8 mouse cellular contexts compared by ENCODE assay signal in the genomic region with DNA sequence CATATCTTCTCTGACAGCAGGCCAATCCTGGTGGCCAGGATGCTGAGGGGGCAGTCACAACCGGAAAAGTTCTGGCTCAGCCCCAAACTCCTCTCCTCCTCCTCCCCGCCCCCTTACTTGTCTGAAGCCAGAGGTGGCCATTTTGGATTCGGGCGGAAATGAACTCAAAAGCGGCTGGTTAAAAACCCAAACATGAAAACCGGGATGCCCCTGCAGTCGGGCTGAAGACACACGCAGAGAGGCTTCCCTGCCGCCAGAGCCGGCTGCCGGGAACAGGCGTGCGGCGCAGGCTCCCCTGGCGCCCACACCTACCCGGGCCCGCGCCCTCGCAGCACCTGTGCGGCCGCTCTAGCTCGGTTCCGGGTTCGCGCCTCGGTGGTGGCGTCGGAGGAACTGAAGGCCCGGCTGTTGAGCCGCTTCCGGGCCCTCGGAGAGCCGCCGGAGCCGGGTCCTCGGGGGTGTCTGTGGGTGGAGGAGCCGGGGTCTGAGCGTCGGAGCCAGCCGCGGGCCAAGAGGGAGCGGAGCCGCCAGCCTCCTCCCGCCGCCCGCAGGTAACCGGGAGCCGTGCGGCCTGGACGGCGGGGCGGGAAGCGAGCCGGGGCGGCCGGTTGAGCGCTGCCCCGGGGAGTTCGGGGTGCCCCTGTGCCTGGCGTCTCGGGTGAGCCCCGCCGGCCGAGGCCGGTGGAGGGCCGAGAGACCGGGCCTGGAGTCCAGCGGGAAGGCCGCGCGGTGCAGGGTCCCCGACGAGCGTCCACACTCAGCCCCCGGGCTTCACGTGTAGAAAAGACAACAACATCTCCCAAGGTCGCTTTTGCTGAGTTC. TPM values are rescaled to one million over a fixed set of nuclear protein-coding genes. Genes with fewer than 3 reads are reported as not detected.
A peak's percentile ranks its signal among the peaks of the same experiment; 100 is the strongest.
DNase-seq lines count a peak whose midpoint lies in the region; ATAC-seq and TF ChIP-seq lines count a peak whose summit lies in the region.

No protein-coding gene starts in this region.

- H3K27ac ChIP-seq in CH12.LX (ENCODE audit: insufficient read depth, low read depth) = no peak overlapping the region
- H3K27ac ChIP-seq in forebrain, embryonic 11.5 days (ENCODE audit: low read depth, low read length) = no peak overlapping the region
- H3K27ac ChIP-seq in heart, embryonic 16.5 days (ENCODE audit: low read length) = peak overlapping the region; percentile 70
- H3K27ac ChIP-seq in liver, embryonic 15.5 days (replicated peaks) = peak overlapping the region; percentile 74
- peak overlapping the region; percentile 53; the same call in 1 of the 2 replicates for H3K27ac ChIP-seq in neural tube, embryonic 12.5 days

- peaks cover 14 to 26% of the 10 kb centered on the region in 2 experiments for H3K36me3 ChIP-seq in CH12.LX (replicated peaks in 1 of 2; ENCODE audit: control insufficient read depth in 1 of 2, insufficient read depth in 1 of 2, low read length in 1 of 2)
- no peaks in the 10 kb centered on the region for H3K36me3 ChIP-seq in forebrain, embryonic 11.5 days (ENCODE audit: control insufficient read depth, insufficient read depth, low read length)
- peaks cover 14% of the 10 kb centered on the region for H3K36me3 ChIP-seq in heart, embryonic 16.5 days (ENCODE audit: control insufficient read depth, insufficient read depth)
- H3K36me3 ChIP-seq in liver, embryonic 15.5 days (replicated peaks) = peaks cover 18% of the 10 kb centered on the region
- H3K36me3 ChIP-seq in neural tube, embryonic 12.5 days = peaks cover 9% of the 10 kb centered on the region

- in situ Hi-C loops in CH12.LX (cut with MboI; ENCODE audit: low pct_ligation_motif_present, low pct_unique_long_range_greater_than_20kb, low sequenced_read_pairs) = no loop called here

- no peak for TF ChIP-seq RAD21 in CH12.LX (IDR thresholded peaks at IDR 0.05; ENCODE audit: low read depth, low read length)

- dilution Hi-C loops in CH12.LX (cut with MboI; ENCODE audit: extremely low pct_ligation_motif_present, extremely low pct_unique_long_range_greater_than_20kb, low sequenced_read_pairs) = no loop called here

- peak; percentile 93 for ATAC-seq in forebrain, embryonic 11.5 days (replicated peaks; ENCODE audit: low FRiP score)
- peak; percentile 94 for ATAC-seq in heart, embryonic 16.5 days (replicated peaks; ENCODE audit: extremely low read depth, insufficient read depth, low FRiP score)
- ATAC-seq in liver, embryonic 15.5 days (ENCODE audit: insufficient read depth) = peak; percentile 92
- ATAC-seq in neural tube, embryonic 12.5 days (ENCODE audit: low FRiP score, low read depth) = peak; percentile 95

- H3K9me3 ChIP-seq in CH12.LX (replicated peaks; ENCODE audit: low read length) = no peaks in the 10 kb centered on the region
- H3K9me3 ChIP-seq in forebrain, embryonic 11.5 days (ENCODE audit: control insufficient read depth, low read length) = no peaks in the 10 kb centered on the region
- no peaks in the 10 kb centered on the region for H3K9me3 ChIP-seq in heart, embryonic 16.5 days (replicated peaks; ENCODE audit: control insufficient read depth, low read length)
- no peaks in the 10 kb centered on the region for H3K9me3 ChIP-seq in liver, embryonic 15.5 days (replicated peaks)
- H3K9me3 ChIP-seq in neural tube, embryonic 12.5 days = no peaks in the 10 kb centered on the region

- peaks cover 11 to 25% of the 10 kb centered on the region in 2 experiments for H3K4me1 ChIP-seq in CH12.LX (ENCODE audit: control insufficient read depth in 1 of 2, insufficient read depth in 2 of 2)
- H3K4me1 ChIP-seq in forebrain, embryonic 11.5 days (replicated peaks; ENCODE audit: control insufficient read depth, insufficient read depth, low read length) = peaks cover 3% of the 10 kb centered on the region; the same call in 1 of the 2 replicates
- peaks cover 7% of the 10 kb centered on the region for H3K4me1 ChIP-seq in heart, embryonic 16.5 days (ENCODE audit: control insufficient read depth, insufficient read depth, low read length)
- H3K4me1 ChIP-seq in liver, embryonic 15.5 days (replicated peaks) = peaks cover 31% of the 10 kb centered on the region
- H3K4me1 ChIP-seq in neural tube, embryonic 12.5 days = peaks cover 13% of the 10 kb centered on the region

- peak; percentile 89 for DNase-seq in CH12.LX (ENCODE audit: extremely low read depth)
- DNase-seq in c-Kit-positive CD71-positive TER-119-negative erythroid progenitor cells, embryonic 14.5 days (ENCODE audit: low read depth) = peak; percentile 82
- peak; percentile 92 for DNase-seq in forebrain, embryonic 11.5 days (ENCODE audit: low spot score)
- DNase-seq in kidney, postnatal 36 days = peak; percentile 90 to 94
- DNase-seq in telencephalon, adult 2 months (ENCODE audit: low read depth, low spot score) = peak; percentile 92

- H3K9ac ChIP-seq in CH12.LX (ENCODE audit: insufficient read depth, low read depth) = peak overlapping the region; percentile 87
- peak overlapping the region; percentile 93 for H3K9ac ChIP-seq in forebrain, embryonic 11.5 days (ENCODE audit: low read length)
- H3K9ac ChIP-seq in heart, embryonic 16.5 days (ENCODE audit: low read length) = peak overlapping the region; percentile 94
- peak overlapping the region; percentile 92 for H3K9ac ChIP-seq in liver, embryonic 15.5 days
- peak overlapping the region; percentile 96 for H3K9ac ChIP-seq in neural tube, embryonic 12.5 days

- TF ChIP-seq POLR2A in CH12.LX (IDR thresholded peaks at IDR 0.05; ENCODE audit: low read depth, low read length) = peak; percentile 62; the same call in 1 of the 2 replicates

- H3K4me3 ChIP-seq in CH12.LX (replicated peaks in 1 of 3; ENCODE audit: low read depth in 2 of 3, low read length in 2 of 3, poor library complexity in 1 of 3) = peak overlapping the region; percentile 82 to 95 (median 92)
- peak overlapping the region; percentile 89 for H3K4me3 ChIP-seq in forebrain, embryonic 11.5 days (ENCODE audit: low read depth, low read length)
- peak overlapping the region; percentile 94 for H3K4me3 ChIP-seq in heart, embryonic 16.5 days (ENCODE audit: low read length)
- H3K4me3 ChIP-seq in liver, embryonic 15.5 days (replicated peaks) = peak overlapping the region; percentile 97
- peak overlapping the region; percentile 93 for H3K4me3 ChIP-seq in neural tube, embryonic 12.5 days

- H3K4me2 ChIP-seq in CH12.LX (ENCODE audit: insufficient read depth, low read depth, poor library complexity, severe bottlenecking) = peak overlapping the region; percentile 67; the same call in 1 of the 2 replicates
- peak overlapping the region; percentile 64 for H3K4me2 ChIP-seq in forebrain, embryonic 11.5 days (ENCODE audit: low read depth, low read length, severe bottlenecking)
- H3K4me2 ChIP-seq in heart, embryonic 16.5 days (ENCODE audit: low read depth, low read length) = peak overlapping the region; percentile 67
- peak overlapping the region; percentile 80 for H3K4me2 ChIP-seq in liver, embryonic 15.5 days
- H3K4me2 ChIP-seq in neural tube, embryonic 12.5 days (replicated peaks) = peak overlapping the region; percentile 75

- peaks cover 29% of the 10 kb centered on the region for H3K79me2 ChIP-seq in CH12.LX (replicated peaks; ENCODE audit: control insufficient read depth, extremely low read depth, insufficient read depth, poor library complexity, severe bottlenecking)

- H3K27me3 ChIP-seq in CH12.LX (replicated peaks) = no peaks in the 10 kb centered on the region
- no peaks in the 10 kb centered on the region for H3K27me3 ChIP-seq in forebrain, embryonic 11.5 days (ENCODE audit: control insufficient read depth, insufficient read depth, low read length)
- no peaks in the 10 kb centered on the region for H3K27me3 ChIP-seq in heart, embryonic 16.5 days (ENCODE audit: control insufficient read depth, insufficient read depth, low read length)
- no peaks in the 10 kb centered on the region for H3K27me3 ChIP-seq in liver, embryonic 15.5 days
- no peaks in the 10 kb centered on the region for H3K27me3 ChIP-seq in neural tube, embryonic 12.5 days (replicated peaks)

- TF ChIP-seq CTCF in CH12.LX (conservative IDR thresholded peaks at IDR 0.05 in 1 of 2, IDR thresholded peaks at IDR 0.05 in 1 of 2; ENCODE audit: low read depth in 2 of 2, low read length in 2 of 2) = no peak

- TF ChIP-seq EP300 in CH12.LX (IDR thresholded peaks at IDR 0.05; ENCODE audit: low read length) = no peak

- WGBS in forebrain, embryonic 11.5 days = under 1% methylated on average over 69 of the region's 77 CpGs
- WGBS in heart, embryonic 16.5 days = under 1% methylated on average over 77 of the region's 77 CpGs
- under 1% methylated on average over 74 of the region's 77 CpGs for WGBS in liver, embryonic 15.5 days (ENCODE audit: insufficient replicate concordance)
- WGBS in neural tube, embryonic 12.5 days = under 1% methylated on average over 76 of the region's 77 CpGs

TF ChIP-seq in CH12.LX, 34 proteins besides CTCF, POLR2A, EP300 and RAD21 (continues in another document):
- TF ChIP-seq NRF1 (IDR thresholded peaks at IDR 0.05; ENCODE audit: low read depth, low read length) (peak; percentile 63), SIN3A (IDR thresholded peaks at IDR 0.05; ENCODE audit: low read length) (peak; percentile 17), BHLHE40 (IDR thresholded peaks at IDR 0.05; ENCODE audit: low read depth, low read length) (0 out of 2 replicates have a peak, but pooled peaks have one; percentile 1), ZNF384 (IDR thresholded peaks at IDR 0.05; ENCODE audit: low read depth, low read length) (no peak), ZMIZ1 (IDR thresholded peaks at IDR 0.05; ENCODE audit: low read depth, low read length) (no peak), MXI1 (IDR thresholded peaks at IDR 0.05; ENCODE audit: low read depth, low read length) (peak; percentile 69), GABPA (IDR thresholded peaks at IDR 0.05; ENCODE audit: insufficient replicate concordance, low read depth, low read length) (no peak; the same call in 1 of the 2 replicates), KAT2A (IDR thresholded peaks at IDR 0.05; ENCODE audit: insufficient replicate concordance, low read length) (peak; percentile 70; the same call in 1 of the 2 replicates), TCF12 (IDR thresholded peaks at IDR 0.05; ENCODE audit: low read depth, low read length) (0 out of 2 replicates have a peak, but pooled peaks have one; percentile 9), NELFE (IDR thresholded peaks at IDR 0.05; ENCODE audit: low read depth, low read length) (peak; percentile 49; the same call in 1 of the 2 replicates), MEF2A (IDR thresholded peaks at IDR 0.05; ENCODE audit: borderline replicate concordance, low read depth, low read length) (0 out of 2 replicates have a peak, but pooled peaks have one; percentile 5), CHD2 (IDR thresholded peaks at IDR 0.05; ENCODE audit: low read length) (peak; percentile 56)

RNA-seq across cellular contexts. Expression of a gene that starts 0.9 kb away (rescaled TPM):
- 11.9 and 13.9 TPM in 2 replicates for total RNA-seq in CH12.LX (2012; rRNA removed)
- total RNA-seq in CH12.LX (2014; rRNA removed) = 16.1 and 16.9 TPM in 2 replicates
- polyA plus RNA-seq in CH12.LX (2012; ENCODE audit: insufficient read length, low read depth) = 21.1 and 22.2 TPM in 2 replicates
- 20.1 and 21.3 TPM in 2 replicates for polyA plus RNA-seq in forebrain, embryonic 11.5 days (2014; fragmentation: Nextera tagmentation; extraction: Ambion mirVana)
- 9.5 and 10.8 TPM in 2 replicates for polyA plus RNA-seq in heart, embryonic 16.5 days (2015; fragmentation: Nextera tagmentation; extraction: Ambion mirVana)
- polyA plus RNA-seq in liver, embryonic 15.5 days (2015; fragmentation: Nextera tagmentation; extraction: Ambion mirVana) = 8.4 and 9.3 TPM in 2 replicates
- polyA plus RNA-seq in neural tube, embryonic 12.5 days (2016; fragmentation: Nextera tagmentation; extraction: Ambion mirVana) = 19.7 and 20.4 TPM in 2 replicates

Comparison
In these comparisons a context has a peak if more than half of its experiments do, and no peak if none do; other contexts are left out.
1. H3K27ac ChIP-seq: peak in heart, embryonic 16.5 days (single experiment), liver, embryonic 15.5 days (single experiment) and neural tube, embryonic 12.5 days (single experiment); none in CH12.LX (single experiment) and forebrain, embryonic 11.5 days (single experiment).
2. Peak in every context shown above with its lines, with median percentiles within 50 percentile points of each other: DNase-seq, H3K4me2 ChIP-seq, H3K4me3 ChIP-seq, H3K9ac ChIP-seq and ATAC-seq.